Mouse (Mus musculus) stomach, postnatal 0 days (tissue): ENCODE data around the gene Rmi2.

ENCODE experiments used
- CTCF ChIP-seq: IDR thresholded peaks from 2 replicates; pipeline ENCODE4 v1.5.1; 2016; ENCODE audit warnings: antibody characterized with exemption, low read depth, mild to moderate bottlenecking, moderate library complexity
- EP300 ChIP-seq: optimal IDR thresholded peaks from 2 replicates; pipeline ENCODE3; 2016; ENCODE audit warnings: antibody characterized with exemption

DNA sequence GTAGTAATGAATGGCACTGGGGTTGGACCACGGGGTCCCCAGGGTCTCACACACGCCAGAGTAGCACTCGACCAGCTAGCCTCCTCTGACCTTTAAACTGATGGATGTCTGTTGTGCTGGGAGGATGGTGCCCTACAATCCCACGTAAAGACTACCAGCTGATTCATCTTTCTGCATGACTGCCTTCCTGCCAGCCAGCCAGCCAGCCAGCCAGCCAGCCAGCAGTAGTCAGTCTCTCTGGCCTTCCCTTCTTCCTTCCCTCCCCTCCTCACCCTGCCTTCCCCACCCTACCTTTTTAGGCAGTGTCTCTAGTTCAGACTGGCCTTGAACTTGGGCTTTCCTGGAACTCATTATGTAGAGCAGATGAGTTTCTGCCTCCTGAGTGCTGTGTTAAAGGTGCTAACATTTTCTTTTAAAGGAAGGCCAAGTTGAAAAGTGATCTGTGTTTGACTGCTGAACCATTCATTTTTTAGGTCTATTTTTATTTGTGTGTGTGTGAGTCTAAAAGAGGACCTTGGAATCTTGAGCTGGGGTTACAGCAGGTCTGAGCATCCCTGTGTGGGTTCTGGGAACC lies 7.5 kb downstream of the Rmi2 start:
- TF ChIP-seq CTCF, result no peak
- TF ChIP-seq EP300, result no peak
